Mouse (Mus musculus) urinary bladder, postnatal 10 days (tissue): ENCODE measurements around the gene Rps6kc1.

Experiments
- DNase-seq: peaks from one replicate; pipeline ENCODE4 v3.0.0; 2022; ENCODE audit warnings: low spot score

Gene Rps6kc1

DNA sequence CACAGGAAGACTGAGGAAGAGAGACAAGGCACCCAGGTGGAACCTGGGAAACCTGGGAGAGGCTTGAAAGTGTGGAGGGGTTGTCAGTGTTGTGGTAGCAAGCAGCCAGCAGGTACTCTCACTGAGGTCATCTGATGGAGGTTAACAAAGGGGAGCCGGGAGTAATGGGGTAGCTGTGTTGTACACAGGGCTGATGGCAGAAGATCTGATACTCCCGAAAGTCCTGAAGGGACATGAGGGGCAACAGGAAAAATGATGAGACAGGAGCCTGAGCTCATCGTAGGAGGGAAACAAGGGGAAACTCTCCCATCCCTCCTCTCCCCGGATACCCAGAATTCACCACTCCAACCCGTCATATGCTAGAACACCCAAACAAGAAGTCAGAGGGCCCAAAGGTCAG, 244.2 kb downstream of the Rps6kc1 start:
- no peak for DNase-seq

- DNase-seq: no peak
Observed at GRCm38 (mm10) chr1:190665490-190665875, 246.1 kb downstream of the Rps6kc1 start.

DNA sequence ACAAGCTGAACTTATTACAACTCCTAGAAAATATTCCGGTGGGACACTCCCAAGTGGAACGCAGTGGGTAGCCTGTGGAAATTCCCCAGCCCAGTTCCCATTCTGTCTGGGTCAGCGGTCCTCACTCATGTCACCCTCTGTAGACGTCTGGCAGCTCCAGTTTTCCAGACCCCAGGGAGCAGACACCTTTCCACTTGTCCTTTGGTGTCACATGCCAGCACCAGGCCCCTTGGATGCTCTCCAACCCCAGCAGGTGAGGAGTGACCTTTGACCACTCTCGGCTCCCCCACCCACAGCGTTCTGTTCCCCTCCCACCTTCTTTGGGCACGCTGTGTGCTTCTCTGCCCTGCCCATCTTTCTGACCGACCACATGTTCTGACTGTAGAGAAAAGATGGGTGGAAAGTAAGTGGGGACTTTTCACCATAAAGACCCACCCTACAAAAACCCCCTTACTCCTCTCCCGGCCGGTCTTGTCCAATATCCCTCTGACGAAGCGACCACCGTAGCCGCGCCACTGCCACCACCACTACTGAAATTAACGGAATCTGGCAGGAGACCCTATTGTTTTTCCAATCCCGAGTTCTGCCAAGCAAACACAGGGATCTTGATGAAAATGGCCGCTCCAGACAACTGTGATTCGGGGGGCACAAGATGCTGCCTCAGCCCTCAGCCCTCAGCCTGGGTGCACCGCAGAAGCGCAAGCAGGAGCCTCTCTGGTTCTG, 246.6 kb downstream of the Rps6kc1 start:
- peak; percentile 3 for DNase-seq

- DNase-seq: no peak
Observed at GRCm38 (mm10) chr1:190663996-190664395, 247.6 kb downstream of the Rps6kc1 start.

- no peak for DNase-seq
Observed at GRCm38 (mm10) chr1:190662736-190663135, 248.8 kb downstream of the Rps6kc1 start.

GRCm38 (mm10) chr1:190661764-190662163, 249.8 kb downstream of the Rps6kc1 start:
- DNase-seq: no peak

GRCm38 (mm10) chr1:190661249-190661648, 250.3 kb downstream of the Rps6kc1 start:
- DNase-seq: no peak

DNA sequence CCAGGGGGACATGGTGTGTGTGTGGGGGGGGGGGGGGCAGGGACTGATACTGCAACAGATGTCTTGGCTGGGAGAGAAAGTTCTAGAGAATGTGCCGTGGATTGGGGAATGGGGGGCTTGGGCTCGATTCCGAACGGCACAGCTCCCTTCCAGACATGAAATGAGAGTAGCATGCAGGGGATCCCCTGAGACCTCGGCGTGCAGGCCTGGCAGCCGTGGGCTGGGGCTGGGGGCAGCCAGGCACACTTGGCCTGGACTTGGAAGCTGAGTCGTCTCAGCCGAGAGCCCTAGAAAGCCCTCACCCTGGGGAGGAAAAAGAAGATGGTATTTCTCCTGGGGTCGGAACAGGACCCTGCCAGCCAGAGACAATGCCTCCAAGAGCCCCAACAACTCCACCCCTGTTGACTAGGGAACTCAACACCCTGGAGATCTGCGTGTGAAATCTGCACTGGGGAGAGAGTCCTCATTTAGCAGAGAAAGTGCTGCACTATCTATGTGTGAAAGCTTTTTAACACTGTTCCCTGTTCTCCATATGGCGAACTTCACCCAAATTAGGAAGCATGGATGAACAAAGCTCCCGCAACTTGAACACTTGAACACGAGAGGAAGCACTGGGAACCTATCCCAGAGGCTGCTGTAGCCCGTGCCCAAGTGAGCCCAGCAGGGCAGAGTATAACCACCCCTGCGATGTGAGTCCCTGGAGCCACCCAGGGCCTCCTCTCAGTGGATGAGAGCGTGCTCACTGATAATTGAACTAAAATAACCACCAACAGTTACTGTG, 251.7 kb downstream of the Rps6kc1 start:
- DNase-seq: no peak

GRCm38 (mm10) chr1:190658266-190658665, 253.3 kb downstream of the Rps6kc1 start:
- DNase-seq: no peak

GRCm38 (mm10) chr1:190656089-190656488, 255.5 kb downstream of the Rps6kc1 start:
- no peak for DNase-seq

- no peak for DNase-seq
Observed at GRCm38 (mm10) chr1:190655651-190656050, 255.9 kb downstream of the Rps6kc1 start.

- DNase-seq: no peak
Observed at GRCm38 (mm10) chr1:190655081-190655480, 256.5 kb downstream of the Rps6kc1 start.

DNA sequence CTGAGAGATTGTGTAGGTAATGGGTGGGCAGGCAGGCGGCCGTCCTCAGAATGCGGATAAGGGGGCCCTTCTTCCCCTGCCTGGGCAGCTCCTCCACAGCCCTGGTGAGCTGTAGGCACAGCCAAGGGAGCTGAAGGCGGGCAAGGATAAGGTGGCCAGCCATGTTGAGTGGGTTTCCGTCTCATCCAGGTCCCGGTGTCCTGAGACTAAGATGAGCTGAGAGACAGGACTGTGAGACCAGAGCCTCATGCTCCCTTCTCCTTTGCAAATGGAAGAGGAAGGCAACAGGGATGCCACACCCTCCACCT, 256.9 kb downstream of the Rps6kc1 start:
- DNase-seq: no peak

GRCm38 (mm10) chr1:190653989-190654693, 257.4 kb downstream of the Rps6kc1 start:
- DNase-seq: no peak

GRCm38 (mm10) chr1:190653081-190653480, 258.5 kb downstream of the Rps6kc1 start:
- no peak for DNase-seq
